Mouse (Mus musculus): ENCODE data around the gene Syndig1.

DNA sequence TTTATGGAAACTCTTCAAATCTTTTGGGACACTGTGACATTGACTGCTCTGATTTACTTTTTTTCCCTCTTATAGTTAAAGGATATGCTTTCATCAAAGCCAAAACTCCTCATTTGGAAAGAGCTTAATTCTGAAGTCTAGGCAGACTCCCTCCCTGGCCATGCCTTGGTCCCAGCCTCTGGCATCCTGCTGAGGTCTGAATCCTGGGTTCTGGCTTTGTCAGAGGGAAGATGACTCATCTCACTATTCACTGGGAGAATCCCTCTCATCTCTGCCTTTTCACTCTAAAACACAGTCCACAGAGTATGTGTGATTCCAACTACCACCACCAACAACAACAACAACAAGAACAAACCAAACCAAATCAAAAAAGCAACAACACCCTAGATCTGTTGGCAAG, 58.6 kb downstream of the Syndig1 start:
- TF ChIP-seq CTCF (IDR thresholded peaks at IDR 0.05; ENCODE audit: control insufficient read depth, insufficient read depth, insufficient read length) (no peak), USF1 (IDR thresholded peaks at IDR 0.05; ENCODE audit: low read depth) (no peak), MAX (IDR thresholded peaks at IDR 0.05) (no peak), MYOD1 (IDR thresholded peaks at IDR 0.05; ENCODE audit: control insufficient read depth, insufficient read length, low read depth) (no peak), MYOG (IDR thresholded peaks at IDR 0.05; ENCODE audit: control insufficient read depth, extremely low read depth, insufficient read length) (no peak), CEBPB (IDR thresholded peaks at IDR 0.05; ENCODE audit: low read depth) (no peak), FOSL1 (IDR thresholded peaks at IDR 0.05; ENCODE audit: insufficient read depth, low read length, poor library complexity, severe bottlenecking) (no peak)

Data from C2C12 (cell line).